Mouse (Mus musculus): ENCODE results near the gene Npm1.

Npm1 gene

DNA sequence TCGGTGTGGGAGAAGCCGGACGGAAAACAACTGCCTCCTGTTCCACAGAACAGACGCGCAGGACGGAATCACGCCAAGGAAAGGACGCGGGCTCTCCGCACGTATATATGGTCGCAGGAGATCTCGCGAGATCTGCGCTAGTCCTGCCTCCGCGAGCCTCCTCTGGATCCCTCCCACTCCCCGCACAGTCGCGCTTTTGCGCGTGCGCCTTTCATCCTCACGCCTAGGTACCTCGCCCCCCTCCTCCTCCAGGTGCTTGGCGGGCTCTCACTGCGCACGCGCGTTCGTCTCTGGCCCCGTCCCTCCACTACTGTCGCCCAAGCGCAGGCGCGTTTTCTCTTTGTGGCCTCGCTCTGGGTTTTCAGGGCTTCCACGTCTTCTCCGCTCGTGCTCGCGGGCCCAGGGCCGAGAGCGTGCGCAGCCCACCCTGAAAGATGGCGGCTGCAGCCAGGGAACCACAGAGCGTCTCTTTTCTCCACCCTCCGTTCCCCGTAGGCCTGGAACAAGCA is at the start of gene Npm1:
Gene Npm1 (minus strand): TSS at position 209 of the 509 bp plus-strand sequence.
- peak; percentile 100 for DNase-seq (ENCODE audit: low spot score)

DNA sequence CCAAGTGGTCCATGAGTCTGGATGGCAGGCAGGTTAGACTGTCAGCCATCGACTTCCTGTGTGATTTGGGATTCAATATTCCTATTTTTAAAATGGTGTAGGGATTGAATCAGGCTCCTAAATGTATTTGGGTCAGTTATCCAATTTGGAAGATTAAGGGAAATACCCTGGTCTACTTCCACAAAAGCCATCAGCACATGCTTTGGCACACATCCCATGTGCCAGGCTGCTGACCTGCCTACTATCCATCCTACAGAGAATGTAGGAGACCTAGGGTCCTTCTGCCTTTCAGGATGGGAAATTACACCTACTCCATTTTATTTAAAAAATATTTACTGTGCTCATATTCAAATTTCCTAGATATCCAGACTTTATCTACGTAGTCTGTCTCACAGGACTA is 44.4 kb upstream of the Npm1 start:
- DNase-seq (ENCODE audit: low spot score) = no peak

DNA sequence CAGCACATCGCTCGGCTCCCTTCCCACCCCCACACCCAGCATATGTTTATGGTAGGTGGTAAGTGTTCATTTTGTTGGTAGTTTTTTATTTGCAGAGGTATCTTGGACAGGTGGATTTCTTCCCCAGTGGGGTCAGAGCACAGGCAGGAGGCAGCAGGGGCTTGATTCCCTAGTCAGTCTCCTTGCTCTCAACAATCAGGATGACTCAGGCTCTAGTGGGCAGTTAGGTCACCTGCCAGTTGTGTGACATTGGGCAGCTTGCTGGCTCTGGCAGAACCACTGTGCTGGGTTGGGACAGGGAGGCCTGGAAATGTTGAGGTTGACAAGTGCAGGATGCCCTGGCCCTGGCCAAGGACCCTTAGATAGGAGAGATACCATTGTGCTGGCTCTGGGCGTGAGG is 42.0 kb upstream of the Npm1 start:
- no peak for DNase-seq (ENCODE audit: low spot score)

DNA sequence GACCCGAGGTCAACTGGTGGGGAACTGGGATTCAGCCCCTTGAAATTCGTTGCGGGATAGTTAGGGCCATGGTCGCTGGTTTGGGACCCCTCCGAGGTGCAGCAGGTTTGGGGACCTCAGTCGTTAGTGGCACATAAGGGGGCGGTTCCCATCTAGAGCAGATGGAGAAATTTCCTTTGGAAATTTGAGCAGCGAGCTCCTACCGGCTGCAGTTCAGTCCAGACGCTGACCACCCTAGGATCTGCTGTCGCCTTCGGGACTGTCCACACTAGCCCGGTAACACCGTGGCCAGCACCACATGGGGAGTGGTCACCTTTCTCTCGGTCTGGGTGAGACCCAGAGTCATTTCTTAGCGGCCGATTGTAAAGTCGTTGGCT is 41.3 kb upstream of the Npm1 start:
- no peak for DNase-seq (ENCODE audit: low spot score)

DNA sequence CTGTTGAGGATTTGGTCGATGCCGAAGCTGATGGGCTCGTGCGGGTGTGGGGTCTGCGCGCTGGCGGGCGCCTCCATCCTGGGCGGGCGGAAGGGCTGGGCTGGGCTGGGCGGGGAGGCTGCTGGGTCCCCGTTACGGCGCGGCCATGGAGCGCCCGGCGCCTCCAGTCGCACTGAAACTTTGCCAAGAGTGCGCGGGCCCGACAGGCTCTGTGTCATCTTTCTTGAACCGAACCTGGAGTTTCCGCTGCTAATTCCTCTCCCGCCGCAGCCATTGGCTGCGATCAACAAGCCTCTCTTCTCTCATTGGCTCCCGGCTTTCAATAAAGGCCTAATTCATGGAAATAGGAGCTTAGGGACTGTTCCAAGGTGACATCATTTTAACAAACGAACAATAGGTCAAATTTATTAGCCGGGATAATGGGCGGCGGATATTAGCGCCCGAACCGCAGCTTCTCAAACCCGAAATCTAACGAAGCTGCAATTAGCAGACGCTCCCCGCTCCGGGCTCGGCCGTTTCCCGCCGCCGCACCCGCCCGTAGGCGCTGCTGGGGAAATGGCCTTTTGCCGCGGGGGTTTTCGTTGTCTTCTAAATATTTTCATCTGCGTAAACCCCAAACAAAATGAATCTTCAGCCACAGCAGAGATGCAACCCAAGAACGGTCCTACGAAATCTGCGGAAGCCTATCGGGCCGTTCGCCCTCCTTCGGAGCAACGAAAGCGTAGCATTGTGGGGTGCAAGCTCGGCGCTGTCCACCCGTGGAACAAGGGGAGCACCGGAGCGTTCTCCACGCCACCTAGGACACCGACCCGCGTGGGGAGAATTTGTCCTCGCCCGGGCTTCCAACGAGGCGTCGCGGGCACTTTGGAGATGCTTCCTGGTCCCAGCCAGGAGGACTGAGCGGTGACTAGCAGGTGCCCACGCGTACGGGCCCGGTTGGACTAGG is 40.6 kb upstream of the Npm1 start, which contains the start of gene Tlx3:
Gene Tlx3 (minus strand): TSS at position 207 of the 946 bp plus-strand sequence.
- DNase-seq (ENCODE audit: low spot score) = no peak

DNA sequence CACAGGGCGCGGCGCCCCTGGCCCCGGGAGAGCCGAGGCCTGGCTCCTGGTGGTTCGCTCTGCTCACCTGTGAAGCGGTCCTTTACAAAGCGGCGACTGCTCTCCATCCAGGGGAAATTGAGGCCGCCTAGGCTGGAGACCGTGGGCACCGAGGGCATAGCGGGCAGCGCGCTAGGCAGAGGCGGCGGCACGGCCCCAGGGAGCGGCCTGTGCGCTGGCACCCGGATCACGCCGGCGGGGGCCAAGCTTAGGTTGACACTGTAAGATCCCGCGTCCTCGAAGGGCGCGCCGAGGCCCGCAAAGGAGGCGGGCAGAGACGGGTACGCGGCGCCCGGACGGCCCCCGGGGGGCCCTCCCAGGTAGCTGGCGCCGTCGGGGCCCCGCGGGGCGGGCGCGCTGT is 40.0 kb upstream of the Npm1 start:
- no peak for DNase-seq (ENCODE audit: low spot score)

DNA sequence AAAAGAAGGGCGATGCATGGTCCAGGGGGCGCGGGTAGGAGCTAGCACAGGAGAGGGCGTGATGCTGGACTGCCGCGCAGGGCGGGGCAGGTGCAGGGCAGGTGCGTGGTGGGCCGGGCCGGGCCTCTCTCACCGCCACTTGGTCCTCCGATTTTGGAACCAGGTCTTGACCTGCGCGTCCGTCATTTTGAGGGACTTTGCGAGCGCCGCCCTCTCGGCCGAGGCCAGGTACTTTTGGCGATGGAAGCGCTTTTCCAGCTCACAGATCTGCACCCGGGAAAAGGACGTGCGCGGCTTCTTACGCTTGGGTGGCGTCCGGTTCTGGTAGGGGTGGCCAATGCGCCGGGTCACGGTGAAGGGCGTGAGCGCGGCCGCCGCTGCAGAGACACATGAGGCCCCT is 39.3 kb upstream of the Npm1 start:
- DNase-seq (ENCODE audit: low spot score) = no peak

DNA sequence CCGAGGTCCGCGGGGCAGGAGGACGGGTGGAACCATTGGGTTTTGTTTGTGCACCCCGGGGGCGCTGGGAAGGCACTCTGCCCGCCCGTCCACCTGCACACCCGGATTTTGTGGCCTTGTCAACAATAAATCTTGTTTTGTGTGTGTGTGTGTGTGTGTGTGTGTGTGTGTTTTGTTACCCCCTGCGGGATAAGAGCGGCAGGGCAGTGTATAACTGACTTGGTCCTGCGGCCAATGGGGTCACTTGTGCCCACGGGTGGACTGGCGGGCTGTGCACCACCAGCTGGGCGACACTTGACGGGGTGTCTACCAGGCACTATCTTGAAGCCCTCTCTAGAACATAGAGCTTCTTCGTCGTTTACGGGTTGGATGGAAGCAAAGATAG is 38.6 kb upstream of the Npm1 start:
- DNase-seq (ENCODE audit: low spot score) = no peak

DNA sequence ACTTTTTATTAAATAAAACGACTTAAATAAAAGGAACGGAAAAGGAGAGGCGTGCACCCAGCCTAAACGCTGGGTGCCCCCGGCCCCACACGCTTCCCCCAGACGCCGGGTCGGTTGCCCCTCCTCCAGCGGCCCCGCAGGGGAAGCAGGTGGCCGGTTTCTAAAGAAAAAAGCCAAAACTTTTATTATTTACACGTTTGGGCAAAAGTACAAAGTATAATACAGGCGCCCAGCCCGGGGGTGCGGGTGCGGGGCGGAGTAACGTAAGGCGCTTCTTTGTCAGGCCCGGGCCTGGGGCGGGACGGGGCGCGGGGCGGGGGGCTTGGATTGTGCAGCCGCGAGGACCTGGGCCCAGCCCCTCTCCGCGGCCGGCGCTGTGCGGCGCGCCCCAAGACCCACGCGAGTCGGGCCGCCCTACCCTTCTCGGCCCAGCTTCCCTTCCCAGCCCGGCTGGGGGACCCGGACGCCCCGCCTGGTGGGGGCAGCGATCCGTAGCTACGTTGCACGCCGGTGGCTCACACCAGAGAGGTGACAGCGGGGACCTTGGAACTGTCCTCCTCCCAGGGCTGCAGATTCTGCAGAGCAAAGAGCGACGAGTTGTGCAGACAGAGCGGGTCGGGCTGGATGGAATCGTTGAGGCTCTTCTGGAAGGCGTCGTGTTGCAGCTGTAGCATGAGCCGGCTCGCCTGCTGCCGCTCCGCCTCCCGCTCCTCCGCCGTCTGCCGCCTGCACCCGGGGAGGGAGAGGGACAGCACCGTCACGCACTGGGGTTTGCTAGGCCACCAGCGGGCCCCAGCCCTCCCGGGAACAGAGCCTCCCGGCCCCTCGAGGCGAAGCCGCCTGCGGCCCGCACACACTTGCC is 38.0 kb upstream of the Npm1 start:
- no peak for DNase-seq (ENCODE audit: low spot score)

DNA sequence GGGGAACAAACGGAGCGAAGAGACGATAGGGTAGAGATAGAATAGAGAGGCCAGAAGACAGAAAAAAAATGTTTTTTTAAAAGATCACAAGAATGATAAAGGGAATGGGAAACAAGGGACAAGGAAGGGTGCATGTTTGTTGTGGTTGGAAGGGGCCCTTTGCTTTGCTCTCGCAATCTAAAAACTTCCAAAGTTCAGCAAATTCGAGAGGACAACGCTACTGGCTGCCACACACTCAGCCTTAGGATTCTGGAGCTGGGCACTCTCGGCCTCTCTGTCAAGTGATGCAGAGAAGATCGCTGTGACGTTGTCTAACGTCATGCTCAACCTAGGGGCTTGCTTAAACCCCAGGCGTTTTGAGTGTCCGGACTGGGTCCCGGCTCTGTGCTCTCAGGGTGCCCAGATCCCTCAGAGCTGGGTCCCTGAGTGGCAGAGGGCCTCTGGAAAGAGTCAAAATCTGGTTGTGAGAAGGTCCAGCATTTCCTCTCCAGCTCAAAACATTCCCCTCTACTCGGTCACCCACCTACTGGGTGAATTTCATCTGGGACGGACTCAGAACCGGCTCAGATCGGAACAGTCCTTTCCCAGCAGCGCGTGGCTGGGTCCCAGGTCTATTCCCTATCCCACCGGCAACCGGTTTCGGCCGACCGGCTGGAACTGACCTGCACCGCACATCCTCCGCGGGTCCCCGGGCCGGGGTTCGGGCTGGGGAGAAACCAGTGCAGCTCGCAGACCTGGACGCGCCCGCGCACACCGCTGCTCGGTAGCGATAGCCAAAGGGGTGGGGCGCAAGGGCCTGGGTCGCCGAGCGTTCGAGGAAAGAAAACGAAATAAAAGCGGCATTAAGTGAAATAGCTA is 37.1 kb upstream of the Npm1 start:
- no peak for DNase-seq (ENCODE audit: low spot score)

DNA sequence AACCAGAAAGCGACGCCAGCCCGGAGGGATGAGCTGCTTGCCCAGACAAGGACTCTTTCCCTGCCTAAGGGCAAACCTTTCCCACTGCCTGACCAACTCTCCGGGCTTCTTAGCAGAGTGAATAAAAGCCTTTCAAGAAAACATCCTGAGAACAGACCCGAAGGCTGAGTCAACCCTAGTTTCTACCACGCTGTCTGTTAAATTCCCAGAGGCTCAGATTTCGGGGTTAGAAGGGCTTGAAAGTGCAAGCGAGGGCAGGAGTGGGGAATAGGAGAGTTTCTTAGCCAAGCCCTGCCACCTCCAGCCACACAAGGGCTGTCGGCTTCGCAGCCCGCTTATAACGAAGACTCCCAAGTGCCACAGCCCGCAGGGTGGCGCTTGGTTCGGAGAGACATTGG is 36.1 kb upstream of the Npm1 start:
- no peak for DNase-seq (ENCODE audit: low spot score)

DNA sequence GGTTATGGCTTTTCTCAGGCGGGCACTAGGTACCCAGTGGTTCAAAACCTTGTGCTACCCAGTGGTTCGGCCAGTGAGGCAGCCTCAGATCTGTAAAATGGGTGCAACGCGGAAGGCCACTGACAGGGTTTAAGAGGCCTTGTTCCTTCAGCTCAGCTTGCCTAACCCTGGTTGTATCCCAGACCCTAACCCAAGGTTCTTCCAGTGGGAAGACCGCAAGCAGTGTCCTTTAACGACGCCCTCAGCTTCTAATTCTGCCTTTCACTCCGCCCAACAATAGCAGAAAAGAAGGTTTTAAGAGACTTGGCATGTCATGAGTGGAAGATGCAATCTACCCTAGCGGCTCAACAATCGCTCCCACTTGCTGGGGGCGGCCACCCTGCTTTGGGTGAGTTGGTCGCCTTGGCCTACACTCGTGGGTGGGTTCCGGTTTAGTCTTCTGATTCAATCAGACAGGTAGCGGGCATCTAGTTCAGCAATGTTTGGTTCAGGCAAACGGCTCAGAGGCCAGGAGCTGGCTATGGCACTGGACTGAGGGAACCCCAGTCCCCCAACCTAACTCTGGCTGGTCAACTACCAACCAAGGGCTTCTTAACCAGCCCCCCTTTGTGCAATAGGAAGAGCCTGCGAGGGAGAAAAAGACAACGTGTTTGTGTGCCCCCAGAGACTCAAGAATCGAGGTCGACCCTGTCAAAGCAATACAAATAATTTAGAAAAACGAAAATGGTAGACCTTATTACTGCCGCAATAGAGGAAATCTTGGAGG is 35.5 kb upstream of the Npm1 start:
- DNase-seq (ENCODE audit: low spot score) = no peak

DNA sequence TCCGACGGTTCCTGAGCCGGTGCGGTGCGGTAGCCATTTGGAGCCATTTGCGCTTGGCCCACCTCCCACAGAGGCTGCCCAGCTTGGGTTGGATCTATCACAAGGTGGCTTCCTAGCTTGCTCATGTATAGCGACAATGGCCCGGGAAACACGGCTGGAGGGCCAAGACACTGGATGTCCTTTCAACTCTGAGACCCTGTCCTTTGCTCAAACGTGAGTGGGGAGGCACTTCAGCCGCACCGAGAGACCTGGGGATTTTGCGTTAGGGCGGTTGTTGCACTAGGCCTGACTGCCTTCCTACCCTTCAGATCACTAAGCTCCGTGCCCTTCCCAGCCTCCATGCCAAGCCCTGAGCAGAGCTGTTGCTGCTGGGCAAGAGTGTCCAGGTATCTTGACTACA is 34.7 kb upstream of the Npm1 start:
- no peak for DNase-seq (ENCODE audit: low spot score)

DNA sequence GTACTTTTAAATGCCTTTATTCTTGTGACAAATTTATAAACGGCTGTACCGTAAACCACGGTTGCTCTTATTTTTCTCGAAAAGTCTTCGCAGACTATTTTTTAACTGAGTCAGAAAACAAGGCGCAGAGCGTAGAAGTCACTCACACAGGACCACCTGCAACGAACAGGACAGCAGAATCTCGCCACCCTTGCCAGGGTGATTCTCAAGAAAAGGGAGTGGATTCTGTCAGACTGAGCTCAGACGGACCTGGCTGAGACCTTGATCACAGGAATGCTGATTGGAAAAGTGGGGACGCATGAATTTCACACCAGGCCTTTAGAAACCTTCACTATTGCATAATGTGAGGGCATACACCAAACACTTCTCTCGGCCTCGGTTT is 34.1 kb upstream of the Npm1 start:
- DNase-seq (ENCODE audit: low spot score) = no peak

DNA sequence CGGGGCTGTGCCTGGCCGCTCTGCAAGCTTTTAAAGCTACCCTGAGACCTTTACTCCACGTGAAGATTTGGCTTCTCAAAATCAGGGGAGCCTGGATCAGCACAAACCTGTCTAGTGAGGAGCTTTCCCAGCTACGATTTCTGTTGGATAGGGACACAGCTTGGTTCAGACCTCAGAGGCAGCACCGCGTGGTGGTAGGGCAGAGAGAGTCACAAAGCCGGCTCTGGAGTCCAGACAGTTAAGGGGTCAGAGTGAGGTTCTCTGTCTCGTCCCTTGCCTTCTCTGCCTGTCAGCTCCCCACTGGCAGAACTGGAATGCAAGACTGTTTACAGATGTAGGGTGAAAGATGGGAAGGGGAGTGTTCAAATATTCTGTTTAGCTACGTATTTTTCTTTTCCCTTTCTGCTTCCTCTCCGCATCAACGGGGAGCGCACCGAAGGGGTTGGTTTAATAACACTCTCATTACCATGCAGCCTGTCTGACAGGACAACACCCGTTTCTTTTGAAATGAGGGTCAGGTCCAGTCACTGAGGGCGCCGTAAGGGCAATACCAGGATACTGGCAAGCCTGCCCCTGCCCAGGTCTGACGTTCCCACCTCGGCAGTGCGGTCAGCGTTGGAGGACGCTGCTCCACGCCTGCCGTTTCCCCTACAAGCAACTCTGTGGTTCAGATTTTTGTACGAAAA is 33.6 kb upstream of the Npm1 start:
- DNase-seq (ENCODE audit: low spot score) = no peak

DNA sequence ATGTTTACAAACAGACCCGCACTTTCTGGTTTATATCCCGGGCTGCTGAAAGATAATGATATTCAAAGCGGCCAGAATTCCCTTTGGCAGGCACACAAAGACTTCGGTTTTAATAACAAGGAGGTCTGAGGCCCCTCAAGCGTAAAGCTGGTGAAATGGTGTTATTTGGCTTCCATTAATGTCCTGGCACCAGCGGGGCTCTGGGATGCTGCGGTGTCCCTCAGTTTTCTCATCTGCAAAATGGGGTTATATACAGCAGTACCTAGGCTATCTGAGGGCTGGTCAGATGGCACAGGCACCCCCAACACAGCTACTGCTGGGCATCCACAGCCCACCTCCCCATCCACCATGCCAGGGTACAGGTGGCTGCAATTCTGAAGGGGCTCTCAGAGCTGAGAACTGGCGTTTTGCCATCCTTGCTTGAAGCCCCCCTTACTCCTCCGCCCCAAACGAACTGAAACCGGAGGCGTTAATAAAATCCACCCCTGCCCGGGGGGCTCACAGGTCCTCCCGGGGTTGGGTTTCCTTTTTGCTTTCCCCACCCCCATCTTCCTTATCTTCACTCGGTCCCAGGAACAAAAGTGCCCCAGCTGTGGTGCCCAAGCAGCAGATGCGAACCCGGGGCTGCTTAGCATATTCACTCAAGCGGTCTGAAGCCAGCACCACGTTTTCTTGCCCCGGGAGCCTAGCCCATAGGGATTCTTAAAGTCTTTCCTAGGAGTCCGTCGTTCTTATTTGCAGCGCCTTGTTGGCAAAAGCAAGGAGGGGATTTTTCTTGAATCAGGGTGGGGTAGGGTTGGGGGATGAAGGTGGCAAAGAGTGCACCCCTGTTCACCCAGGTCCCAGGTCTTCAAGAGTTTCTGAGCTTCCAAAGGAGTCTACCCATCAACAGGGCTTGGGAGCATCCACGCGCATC is 32.8 kb upstream of the Npm1 start:
- no peak for DNase-seq (ENCODE audit: low spot score)

DNA sequence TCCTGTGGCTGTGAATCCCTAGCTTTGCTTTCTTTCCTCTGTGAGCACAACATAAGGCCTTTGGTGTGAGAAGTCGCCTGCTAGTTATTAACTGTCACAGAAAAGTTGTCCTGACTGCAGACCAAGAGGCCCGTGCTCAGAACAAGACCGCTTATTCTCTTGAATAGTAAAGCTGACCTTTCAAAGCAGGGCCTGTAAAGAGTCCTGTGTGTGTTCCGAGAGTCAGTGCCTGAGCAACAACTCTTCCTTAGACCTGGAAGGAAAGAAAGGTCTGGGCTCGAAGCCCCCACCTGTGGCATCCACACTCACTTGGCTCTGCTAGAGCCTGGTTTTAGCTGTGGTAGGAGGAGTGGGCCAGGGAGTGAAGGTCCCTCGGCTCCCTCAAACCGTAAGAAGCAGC is 32.1 kb upstream of the Npm1 start:
- DNase-seq (ENCODE audit: low spot score) = no peak

DNA sequence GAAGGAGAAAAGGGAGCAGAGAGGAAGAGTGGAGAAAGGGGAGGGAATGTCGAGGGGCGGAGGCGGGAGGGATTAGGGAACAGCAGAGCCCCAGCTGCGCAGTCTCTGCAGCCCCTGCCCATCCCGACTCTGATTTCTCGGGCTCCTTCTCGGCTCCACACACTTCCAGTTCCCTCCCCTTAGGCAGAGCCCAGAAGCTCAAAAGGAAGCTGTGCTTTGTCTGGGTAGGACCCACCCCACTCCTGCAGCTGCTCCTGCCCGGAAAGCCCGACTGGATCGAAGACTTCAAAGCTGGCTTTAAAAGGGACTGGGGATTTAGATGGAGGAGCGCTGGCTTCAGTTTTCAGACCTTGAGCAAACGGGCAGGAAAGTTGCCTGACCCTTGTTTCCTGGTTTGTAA is 30.7 kb upstream of the Npm1 start:
- DNase-seq (ENCODE audit: low spot score) = no peak

DNA sequence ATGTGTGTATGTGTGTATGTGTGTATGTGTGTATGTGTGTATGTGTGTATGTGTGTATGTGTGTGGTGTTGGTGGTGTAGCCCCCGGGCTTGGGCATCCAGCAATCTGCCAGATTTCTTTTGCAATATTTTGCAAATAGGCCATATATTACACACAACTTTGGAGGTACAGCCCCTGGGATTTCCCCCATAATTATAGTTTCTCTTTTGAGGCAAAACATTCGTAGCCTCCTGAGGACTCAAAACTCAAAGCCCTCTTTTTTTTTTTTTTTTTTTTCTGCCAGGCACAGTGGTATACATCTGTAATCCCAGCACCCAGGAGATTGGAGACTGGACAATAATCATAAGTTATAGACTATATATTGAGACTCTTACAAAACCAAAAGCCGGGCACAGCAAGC is 18.8 kb upstream of the Npm1 start:
- no peak for DNase-seq (ENCODE audit: low spot score)

DNA sequence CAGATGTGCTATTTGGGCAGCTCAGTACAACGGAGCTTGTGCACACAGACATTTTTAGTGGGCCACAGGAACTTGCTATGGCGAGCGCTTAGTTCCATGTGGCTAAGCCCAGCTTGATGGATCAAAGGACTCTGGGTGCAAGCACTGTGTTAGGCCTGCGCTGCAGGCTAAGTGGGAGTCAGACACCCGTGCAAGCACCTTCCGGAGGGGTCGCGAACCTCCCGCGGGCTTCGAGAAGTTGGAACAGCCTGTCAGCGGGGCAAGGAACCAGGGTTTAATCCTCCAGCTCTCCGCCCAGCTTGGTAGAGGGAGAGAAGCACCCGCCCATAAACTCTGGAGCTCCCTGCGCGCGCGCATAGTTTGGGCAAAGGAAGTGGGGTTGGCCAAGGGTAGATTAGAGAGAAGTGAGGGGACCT is 17.7 kb upstream of the Npm1 start:
- DNase-seq (ENCODE audit: low spot score) = no peak

Measured in c-Kit-positive CD71-positive TER-119-positive erythroid progenitor cells, embryonic 14.5 days (primary cell).